Mouse (Mus musculus) heart, postnatal 0 days (tissue): ENCODE results near the gene Epn1.

ENCODE experiments used
- CTCF ChIP-seq: IDR thresholded peaks from 2 replicates; pipeline ENCODE4 v1.5.1; 2016; ENCODE audit warnings: antibody characterized with exemption, control low read depth, low read depth
- EP300 ChIP-seq: IDR thresholded peaks from 2 replicates; pipeline ENCODE4 v1.6.1; 2016; ENCODE audit warnings: antibody characterized with exemption, low read depth

- TF ChIP-seq CTCF (no peak), EP300 (peak; percentile 92)
Measured at GRCm38 (mm10) chr7:5080010-5080751, at the start of gene Epn1.
